Mouse (Mus musculus) limb, embryonic 12.5 days (tissue): ENCODE data around the gene Mogat2. TPM values are rescaled to one million over a fixed set of nuclear protein-coding genes. Genes with fewer than 3 reads are reported as not detected.
A peak's percentile ranks its signal among the peaks of the same experiment; 100 is the strongest.

Source experiments
- ATAC-seq: fragments of 200-750 bp; cut with Nextera tagmentation; 2 replicates; pipeline ENCODE4 v1.8.0; 2017; ENCODE audit warnings: low read depth, moderate TSS enrichment; ENCODE audit not compliant: insufficient number of reproducible peaks, insufficient read depth, low FRiP score, low TSS enrichment
- H3K27ac ChIP-seq: fragments of 300-500 bp; sonication (generic); 2 replicates; pipeline ENCODE4 v1.5.1; 2016; ENCODE audit warnings: mild to moderate bottlenecking, moderate library complexity
- H3K27me3 ChIP-seq: fragments of 300-500 bp; sonication (generic); 2 replicates; pipeline ENCODE4 v1.6.1; 2016; ENCODE audit warnings: mild to moderate bottlenecking, moderate library complexity
- H3K36me3 ChIP-seq: fragments of 300-500 bp; sonication (generic); 2 replicates; pipeline ENCODE4 v1.6.1; 2016; ENCODE audit warnings: mild to moderate bottlenecking, moderate library complexity
- H3K4me1 ChIP-seq: fragments of 300-500 bp; sonication (generic); replicated peaks from 2 replicates; pipeline ENCODE4 v1.6.1; 2016
- H3K4me2 ChIP-seq: fragments of 300-500 bp; sonication (generic); 2 replicates; pipeline ENCODE4 v1.6.1; 2016; ENCODE audit warnings: mild to moderate bottlenecking, moderate library complexity
- H3K4me3 ChIP-seq: fragments of 300-500 bp; sonication (generic); replicated peaks from 2 replicates; pipeline ENCODE4 v1.5.1; 2016; ENCODE audit warnings: mild to moderate bottlenecking
- H3K9ac ChIP-seq: fragments of 300-500 bp; sonication (generic); replicated peaks from 2 replicates; pipeline ENCODE4 v1.6.1; 2016; ENCODE audit warnings: mild to moderate bottlenecking, moderate library complexity
- H3K9me3 ChIP-seq: fragments of 300-500 bp; sonication (generic); 2 replicates; pipeline ENCODE4 v1.6.1; 2016; ENCODE audit warnings: mild to moderate bottlenecking, moderate library complexity
- WGBS: fragments of 180-500 bp; shearing (Covaris S2); methylation state at CpG from one replicate; pipeline ENCODE4 v1.1.7; 2016; 5-methylcytosine and 5-hydroxymethylcytosine counted together
- polyA plus RNA-seq: library from polyadenylated mRNA; unstranded; fragments of >200 nt; fragmentation: Nextera tagmentation; extraction: Ambion mirVana; gene quantifications from 2 replicates; pipeline ENCODE4 v1.2.1, GENCODE M21; 2016

Mogat2 gene
- 13.5 and 14.0 TPM in 2 replicates for polyA plus RNA-seq

- H3K36me3 ChIP-seq = no peaks in the 10 kb centered on the region
- peak within 1 kb of the TSS; percentile 61 for H3K4me2 ChIP-seq
- 5% methylated on average over 13 of the region's 13 CpGs for WGBS
- peak within 1 kb of the TSS; percentile 33 for H3K4me3 ChIP-seq
- H3K4me1 ChIP-seq = peaks cover 45% of the 10 kb centered on the region
- 0 out of 2 replicates have a peak, but pooled peaks have one; percentile 43 for ATAC-seq
- no peaks in the 10 kb centered on the region for H3K9me3 ChIP-seq
- H3K9ac ChIP-seq = peak within 1 kb of the TSS; percentile 51; the same call in 1 of the 2 replicates
- peaks cover 11% of the 10 kb centered on the region; the same call in 1 of the 2 replicates for H3K27me3 ChIP-seq
- H3K27ac ChIP-seq = peak within 1 kb of the TSS; percentile 59; the same call in 1 of the 2 replicates
These were observed at the start of gene Mogat2 for GRCm38 (mm10) chr7:99238417-99238816. Gene Mogat2, minus strand, starts transcription at chr7:99238619.

DNA sequence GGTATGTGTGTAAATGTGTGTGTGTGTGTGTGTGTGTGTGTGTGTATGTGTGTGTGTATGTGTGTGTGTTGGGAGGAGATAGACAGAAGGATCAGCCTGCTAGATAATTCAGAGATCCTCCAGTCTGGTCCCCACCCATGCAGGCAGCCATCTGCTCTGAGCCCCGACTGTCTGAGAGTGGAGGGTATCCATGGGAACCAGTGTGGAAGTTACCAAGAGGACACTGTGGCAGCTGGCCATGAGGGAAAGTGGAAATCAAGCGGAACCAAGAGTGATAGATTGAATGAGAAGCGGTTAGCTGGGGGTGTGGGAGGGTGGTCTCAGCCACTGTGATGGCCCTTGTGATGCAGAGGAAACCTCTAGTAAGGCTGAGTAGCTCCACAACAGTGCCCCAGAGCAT is 48.9 kb upstream of the Mogat2 start:
- no peak for ATAC-seq
- Histone ChIP-seq H3K27me3 (no peaks in the 10 kb centered on the region), H3K9me3 (peaks cover 8% of the 10 kb centered on the region), H3K4me2 (no peak overlapping the region), H3K36me3 (no peaks in the 10 kb centered on the region), H3K4me3 (no peak overlapping the region), H3K9ac (no peak overlapping the region), H3K27ac (no peak overlapping the region), H3K4me1 (peaks cover 16% of the 10 kb centered on the region)
- WGBS = 80% methylated on average over 3 of the region's 3 CpGs

- Histone ChIP-seq H3K9me3 (no peaks in the 10 kb centered on the region), H3K4me1 (peaks cover 6% of the 10 kb centered on the region; the same call in 1 of the 2 replicates), H3K9ac (no peak overlapping the region), H3K27ac (no peak overlapping the region), H3K4me3 (no peak overlapping the region), H3K36me3 (no peaks in the 10 kb centered on the region), H3K4me2 (no peak overlapping the region), H3K27me3 (no peaks in the 10 kb centered on the region)
- no peak for ATAC-seq
- WGBS = 49% methylated on average over 8 of the region's 8 CpGs
These were observed 41.2 kb upstream of the Mogat2 start for GRCm38 (mm10) chr7:99279586-99279985.

DNA sequence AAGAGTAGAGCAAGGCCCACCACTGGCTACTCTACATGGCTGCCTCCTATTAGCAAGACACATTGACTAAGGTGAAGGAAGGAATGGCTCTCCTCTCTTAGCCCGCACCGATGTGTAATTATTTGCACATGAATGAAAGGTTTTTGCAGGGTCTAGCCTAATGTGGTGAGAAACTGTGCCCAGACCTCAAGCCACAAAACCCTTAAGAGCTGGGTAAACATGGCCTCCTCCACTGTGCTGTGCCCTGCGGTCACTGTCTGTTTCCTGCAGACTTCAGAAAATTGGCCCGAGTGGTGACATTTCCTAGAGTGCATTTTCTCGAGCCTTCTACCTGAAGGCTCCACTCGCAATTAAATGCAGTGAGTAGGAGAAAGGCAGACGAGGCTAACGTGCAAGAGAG is 39.9 kb upstream of the Mogat2 start:
- no peak overlapping the region for H3K9ac ChIP-seq
- 91% methylated on average over 8 of the region's 8 CpGs for WGBS

DNA sequence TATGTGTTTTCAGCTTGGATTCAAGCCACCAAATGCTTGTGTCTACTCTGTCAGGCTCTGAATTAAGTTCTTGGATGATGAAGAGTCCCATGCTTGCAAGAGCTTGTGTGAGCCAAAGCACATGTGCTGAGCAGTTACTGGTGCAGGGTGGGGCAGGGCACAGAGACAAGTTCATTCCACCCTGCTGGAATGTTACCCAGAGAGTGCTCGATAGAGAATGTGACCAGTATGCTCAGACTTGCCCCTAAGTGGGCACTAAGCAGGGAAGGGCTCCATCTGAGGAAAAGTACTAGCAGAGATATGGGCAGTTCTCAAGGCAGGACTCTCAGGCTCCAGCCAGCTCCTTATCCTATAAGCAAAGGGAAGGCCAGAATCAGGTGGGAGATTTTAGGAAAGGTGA is 38.3 kb upstream of the Mogat2 start:
- Histone ChIP-seq H3K27ac (no peak overlapping the region), H3K36me3 (no peaks in the 10 kb centered on the region), H3K9ac (no peak overlapping the region), H3K9me3 (no peaks in the 10 kb centered on the region), H3K4me2 (no peak overlapping the region), H3K4me1 (peaks cover 6% of the 10 kb centered on the region; the same call in 1 of the 2 replicates), H3K4me3 (no peak overlapping the region), H3K27me3 (no peaks in the 10 kb centered on the region; the same call in 1 of the 2 replicates)
- ATAC-seq = no peak
- 65% methylated on average over 1 of the region's 1 CpGs for WGBS

More for the DNA sequence above, 39.9 kb upstream of the Mogat2 start:
- Histone ChIP-seq H3K9me3 (no peaks in the 10 kb centered on the region), H3K36me3 (no peaks in the 10 kb centered on the region), H3K27ac (no peak overlapping the region), H3K4me3 (no peak overlapping the region), H3K4me2 (no peak overlapping the region), H3K27me3 (no peaks in the 10 kb centered on the region; the same call in 1 of the 2 replicates), H3K4me1 (peaks cover 6% of the 10 kb centered on the region; the same call in 1 of the 2 replicates)
- ATAC-seq = no peak

GRCm38 (mm10) chr7:99275131-99275530 is 36.7 kb upstream of the Mogat2 start:
- peaks cover 12% of the 10 kb centered on the region for H3K27me3 ChIP-seq
- no peak overlapping the region for H3K27ac ChIP-seq
- WGBS = 66% methylated on average over 6 of the region's 6 CpGs
- H3K4me1 ChIP-seq = peaks cover 6% of the 10 kb centered on the region; the same call in 1 of the 2 replicates
- no peaks in the 10 kb centered on the region for H3K36me3 ChIP-seq
- H3K9me3 ChIP-seq = no peaks in the 10 kb centered on the region
- no peak overlapping the region for H3K4me3 ChIP-seq
- no peak for ATAC-seq
- H3K9ac ChIP-seq = no peak overlapping the region
- H3K4me2 ChIP-seq = no peak overlapping the region

- no peak overlapping the region for H3K9ac ChIP-seq
- no peak overlapping the region for H3K4me2 ChIP-seq
- no peaks in the 10 kb centered on the region for H3K36me3 ChIP-seq
- H3K27me3 ChIP-seq = peaks cover 47% of the 10 kb centered on the region
- no peak for ATAC-seq
- H3K27ac ChIP-seq = no peak overlapping the region
- no peaks in the 10 kb centered on the region for H3K9me3 ChIP-seq
- H3K4me1 ChIP-seq = peaks cover 26% of the 10 kb centered on the region
- H3K4me3 ChIP-seq = no peak overlapping the region
- WGBS = 52% methylated on average over 9 of the region's 9 CpGs
These were observed 33.2 kb upstream of the Mogat2 start for GRCm38 (mm10) chr7:99271630-99272029.

DNA sequence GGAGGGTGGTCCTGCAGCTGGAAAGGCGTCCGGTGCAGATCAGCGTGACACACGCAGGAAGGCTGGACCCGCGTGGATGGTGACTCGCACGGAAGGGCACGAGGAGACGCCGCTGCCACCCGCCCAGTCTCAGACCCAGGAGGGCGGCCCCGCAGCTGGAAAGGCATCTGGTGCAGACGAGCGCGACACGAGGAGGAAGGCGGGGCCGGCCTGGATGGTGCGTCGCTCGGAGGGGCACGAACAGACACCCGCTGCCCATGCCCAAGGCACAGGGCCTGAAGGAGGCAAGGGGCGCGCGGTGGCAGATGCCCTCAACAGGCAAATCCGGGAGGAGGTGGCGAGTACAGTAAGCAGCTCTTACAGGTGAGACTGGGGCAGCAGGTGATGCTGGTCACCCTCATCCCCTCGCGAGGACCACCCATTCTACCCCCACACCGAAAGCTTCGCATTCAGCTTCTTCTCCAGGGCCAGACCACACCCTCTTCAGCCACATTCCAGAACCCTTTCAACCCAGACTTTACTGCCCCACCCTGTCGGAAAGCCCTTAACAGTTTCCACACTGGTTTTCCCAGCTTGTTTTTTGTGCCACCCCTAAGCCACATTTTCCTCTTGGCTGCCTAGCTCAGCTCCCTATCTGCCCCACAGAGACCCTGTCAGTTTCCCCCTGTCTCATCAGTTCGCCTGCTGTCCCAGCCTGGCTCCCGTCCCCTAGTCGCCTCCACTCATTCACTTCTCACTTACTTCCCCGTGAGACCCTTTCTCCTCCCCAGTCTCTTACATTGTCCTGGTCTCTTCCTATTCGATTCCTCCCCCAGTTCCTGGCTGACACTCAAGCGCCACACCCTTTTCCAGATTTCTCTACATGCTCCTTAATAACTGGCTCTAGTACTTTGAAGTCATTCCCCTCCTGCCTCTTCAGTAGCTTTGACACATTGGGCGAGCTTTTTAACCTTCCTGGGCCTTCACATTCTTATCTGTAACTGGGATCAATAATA is 30.8 kb upstream of the Mogat2 start:
- peak overlapping the region; percentile 37; the same call in 1 of the 2 replicates for H3K9ac ChIP-seq
- ATAC-seq = no peak

GRCm38 (mm10) chr7:99268506-99268900 is 30.1 kb upstream of the Mogat2 start:
- H3K27ac ChIP-seq = no peak overlapping the region

More for the DNA sequence above, 30.8 kb upstream of the Mogat2 start:
- Histone ChIP-seq H3K4me3 (peak overlapping the region; percentile 57), H3K27ac (no peak overlapping the region), H3K4me2 (peak overlapping the region; percentile 95), H3K4me1 (peaks cover 26% of the 10 kb centered on the region), H3K9me3 (no peaks in the 10 kb centered on the region), H3K27me3 (peaks cover 61% of the 10 kb centered on the region), H3K36me3 (no peaks in the 10 kb centered on the region)
- 7% methylated on average over 42 of the region's 42 CpGs for WGBS

GRCm38 (mm10) chr7:99267897-99268505 is 29.6 kb upstream of the Mogat2 start:
- WGBS = under 1% methylated on average over 59 of the region's 59 CpGs
- H3K27me3 ChIP-seq = peaks cover 61% of the 10 kb centered on the region
- peak overlapping the region; percentile 95 for H3K4me2 ChIP-seq
- H3K36me3 ChIP-seq = no peaks in the 10 kb centered on the region
- H3K4me1 ChIP-seq = peaks cover 26% of the 10 kb centered on the region
- peak overlapping the region; percentile 57; the same call in 1 of the 2 replicates for H3K9ac ChIP-seq
- H3K27ac ChIP-seq = no peak overlapping the region
- no peaks in the 10 kb centered on the region for H3K9me3 ChIP-seq
- peak overlapping the region; percentile 57 for H3K4me3 ChIP-seq
- ATAC-seq = peak; percentile 77; the same call in 1 of the 2 replicates

More at GRCm38 (mm10) chr7:99268506-99268900, 30.1 kb upstream of the Mogat2 start:
- no peaks in the 10 kb centered on the region for H3K9me3 ChIP-seq
- ATAC-seq = peak; percentile 44; the same call in 1 of the 2 replicates
- H3K4me2 ChIP-seq = peak overlapping the region; percentile 95
- peaks cover 61% of the 10 kb centered on the region for H3K27me3 ChIP-seq
- under 1% methylated on average over 29 of the region's 29 CpGs for WGBS
- peak overlapping the region; percentile 57 for H3K4me3 ChIP-seq
- peaks cover 26% of the 10 kb centered on the region for H3K4me1 ChIP-seq
- H3K9ac ChIP-seq = peak overlapping the region; percentile 57; the same call in 1 of the 2 replicates
- H3K36me3 ChIP-seq = no peaks in the 10 kb centered on the region
